Mouse (Mus musculus): ENCODE data around the gene Magi1. TPM values are rescaled to one million over a fixed set of nuclear protein-coding genes. Genes with fewer than 3 reads are reported as not detected.

Magi1 gene
- polyA plus RNA-seq, 1 experiment: 3.4 TPM

DNA sequence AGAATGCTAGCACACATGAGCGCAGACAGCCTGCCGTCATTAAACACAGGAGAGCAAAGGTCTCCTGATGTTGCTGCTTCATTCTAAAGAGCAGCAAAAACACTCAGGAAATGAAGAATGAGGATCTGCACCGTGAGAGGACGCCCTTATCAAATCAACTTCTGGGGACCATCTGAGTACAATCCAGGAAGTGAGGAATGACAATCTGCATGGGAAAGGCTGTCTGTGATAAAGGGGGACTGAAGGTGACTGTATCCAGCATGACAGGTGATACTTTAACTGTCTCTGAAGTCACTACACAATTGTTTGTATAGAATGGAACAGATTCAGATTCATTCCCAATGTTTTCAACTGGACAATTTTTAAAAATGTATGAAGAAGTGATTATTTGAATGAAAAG lies 456.8 kb downstream of the Magi1 start:
- H3K4me3 ChIP-seq: no peak overlapping the region
- TF ChIP-seq SRF (IDR thresholded peaks at IDR 0.05; ENCODE audit: control insufficient read depth, insufficient read length, low read depth): no peak
- TF ChIP-seq POLR2A (IDR thresholded peaks at IDR 0.05; ENCODE audit: insufficient read length, low read depth): no peak
- no peak for TF ChIP-seq E2F4 (IDR thresholded peaks at IDR 0.05; ENCODE audit: insufficient read depth)
- no peak for TF ChIP-seq CEBPB (IDR thresholded peaks at IDR 0.05; ENCODE audit: insufficient read depth, poor library complexity, severe bottlenecking)
- no peak for TF ChIP-seq POLR2AphosphoS2 (IDR thresholded peaks at IDR 0.05; ENCODE audit: insufficient read length, low read depth)
- TF ChIP-seq TCF3 (IDR thresholded peaks at IDR 0.05; ENCODE audit: insufficient read length, low read depth): no peak
- no peak for TF ChIP-seq REST (IDR thresholded peaks at IDR 0.05; ENCODE audit: insufficient read depth, insufficient read length)
- no peak for TF ChIP-seq USF1 (IDR thresholded peaks at IDR 0.05; ENCODE audit: low read depth)
- no peak for TF ChIP-seq TCF12 (IDR thresholded peaks at IDR 0.05; ENCODE audit: insufficient read depth, poor library complexity, severe bottlenecking)
- TF ChIP-seq MYOG (IDR thresholded peaks at IDR 0.05; ENCODE audit: control insufficient read depth in 1 of 3, insufficient read depth in 1 of 3, insufficient read length in 2 of 3, low read depth in 2 of 3): no peak
- no peak for TF ChIP-seq MYOD1 (IDR thresholded peaks at IDR 0.05; ENCODE audit: control insufficient read depth in 1 of 3, insufficient read length in 2 of 3, low read depth in 2 of 3)
- no peak for TF ChIP-seq MAX (IDR thresholded peaks at IDR 0.05; ENCODE audit: low read depth)
- H3K4me2 ChIP-seq (ENCODE audit: low read depth): no peak overlapping the region
- H3K27me3 ChIP-seq (ENCODE audit: control insufficient read depth, insufficient read depth, insufficient read length): no peaks in the 10 kb centered on the region
- H3K36me3 ChIP-seq (ENCODE audit: control insufficient read depth, insufficient read depth): no peaks in the 10 kb centered on the region
- H3K79me2 ChIP-seq (ENCODE audit: control insufficient read depth, insufficient read depth): no peaks in the 10 kb centered on the region
- H3ac ChIP-seq (ENCODE audit: control insufficient read depth, insufficient read length): no peak overlapping the region

DNA sequence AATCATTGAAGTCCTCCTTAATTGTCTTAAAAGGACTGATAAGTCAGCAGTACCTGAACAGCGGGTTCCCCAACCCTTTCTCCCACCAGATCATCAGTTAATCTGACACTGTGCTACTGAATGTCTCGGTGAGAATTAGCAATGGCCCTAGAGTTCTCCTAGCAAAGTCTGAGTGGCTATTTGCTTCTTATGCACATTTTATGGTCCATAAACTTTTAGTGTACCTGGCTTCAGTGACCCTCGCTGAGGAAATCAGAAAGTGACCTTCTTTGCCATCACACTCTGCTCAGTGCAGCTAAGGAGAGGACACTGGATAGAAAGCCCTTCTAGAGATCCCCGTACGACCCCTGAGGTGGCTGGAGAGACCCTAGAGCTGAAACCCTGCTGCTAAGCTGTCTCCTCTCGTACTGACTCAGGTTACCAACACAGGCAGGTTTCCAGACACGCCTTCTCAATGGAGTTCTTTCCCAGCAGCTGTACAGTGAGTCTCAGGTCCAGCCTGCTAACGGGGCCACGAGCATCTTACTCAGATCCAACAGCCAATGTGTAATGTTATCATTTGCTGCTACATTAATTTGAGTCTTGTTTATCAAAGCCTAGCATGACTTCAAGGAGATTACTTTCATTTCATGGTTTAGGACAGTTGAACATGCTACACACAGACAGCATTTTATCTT lies 461.4 kb downstream of the Magi1 start:
- no peak overlapping the region for H3K4me2 ChIP-seq (ENCODE audit: low read depth)
- no peak overlapping the region for H3K4me3 ChIP-seq
- no peaks in the 10 kb centered on the region for H3K27me3 ChIP-seq (ENCODE audit: control insufficient read depth, insufficient read depth, insufficient read length)
- H3ac ChIP-seq (ENCODE audit: control insufficient read depth, insufficient read length): no peak overlapping the region
- no peaks in the 10 kb centered on the region for H3K79me2 ChIP-seq (ENCODE audit: control insufficient read depth, insufficient read depth)
- H3K36me3 ChIP-seq (ENCODE audit: control insufficient read depth, insufficient read depth): no peaks in the 10 kb centered on the region
- TF ChIP-seq REST (IDR thresholded peaks at IDR 0.05; ENCODE audit: insufficient read depth, insufficient read length) (no peak), CEBPB (IDR thresholded peaks at IDR 0.05; ENCODE audit: insufficient read depth, poor library complexity, severe bottlenecking) (no peak), POLR2AphosphoS2 (IDR thresholded peaks at IDR 0.05; ENCODE audit: insufficient read length, low read depth) (no peak), TCF3 (IDR thresholded peaks at IDR 0.05; ENCODE audit: insufficient read length, low read depth) (no peak), MYOG (IDR thresholded peaks at IDR 0.05; ENCODE audit: control insufficient read depth in 1 of 3, insufficient read depth in 1 of 3, insufficient read length in 2 of 3, low read depth in 2 of 3) (no peak), MYOD1 (IDR thresholded peaks at IDR 0.05; ENCODE audit: control insufficient read depth in 1 of 3, insufficient read length in 2 of 3, low read depth in 2 of 3) (no peak), E2F4 (IDR thresholded peaks at IDR 0.05; ENCODE audit: insufficient read depth) (no peak)

GRCm38 (mm10) chr6:93821512-93821911 lies 462.2 kb downstream of the Magi1 start:
- Histone ChIP-seq H3K79me2 (ENCODE audit: control insufficient read depth, insufficient read depth) (no peaks in the 10 kb centered on the region), H3K4me3 (no peak overlapping the region), H3ac (ENCODE audit: control insufficient read depth, insufficient read length) (no peak overlapping the region), H3K27me3 (ENCODE audit: control insufficient read depth, insufficient read depth, insufficient read length) (no peaks in the 10 kb centered on the region), H3K4me2 (ENCODE audit: low read depth) (no peak overlapping the region), H3K36me3 (ENCODE audit: control insufficient read depth, insufficient read depth) (no peaks in the 10 kb centered on the region)
- no peak for TF ChIP-seq E2F4 (IDR thresholded peaks at IDR 0.05; ENCODE audit: insufficient read depth)
- no peak for TF ChIP-seq TCF12 (IDR thresholded peaks at IDR 0.05; ENCODE audit: insufficient read depth, poor library complexity, severe bottlenecking)
- no peak for TF ChIP-seq TCF3 (IDR thresholded peaks at IDR 0.05; ENCODE audit: insufficient read length, low read depth)
- TF ChIP-seq POLR2AphosphoS2 (IDR thresholded peaks at IDR 0.05; ENCODE audit: insufficient read length, low read depth): no peak
- no peak for TF ChIP-seq MYOD1 (IDR thresholded peaks at IDR 0.05; ENCODE audit: control insufficient read depth in 1 of 3, insufficient read length in 2 of 3, low read depth in 2 of 3)
- no peak for TF ChIP-seq CEBPB (IDR thresholded peaks at IDR 0.05; ENCODE audit: insufficient read depth, poor library complexity, severe bottlenecking)

GRCm38 (mm10) chr6:93819888-93820287 lies 463.8 kb downstream of the Magi1 start:
- Histone ChIP-seq H3ac (ENCODE audit: control insufficient read depth, insufficient read length) (no peak overlapping the region), H3K36me3 (ENCODE audit: control insufficient read depth, insufficient read depth) (no peaks in the 10 kb centered on the region), H3K79me2 (ENCODE audit: control insufficient read depth, insufficient read depth) (no peaks in the 10 kb centered on the region), H3K4me3 (no peak overlapping the region), H3K27me3 (ENCODE audit: control insufficient read depth, insufficient read depth, insufficient read length) (no peaks in the 10 kb centered on the region), H3K4me2 (ENCODE audit: low read depth) (no peak overlapping the region)
- TF ChIP-seq SRF (IDR thresholded peaks at IDR 0.05; ENCODE audit: control insufficient read depth, insufficient read length, low read depth): no peak
- TF ChIP-seq TCF12 (IDR thresholded peaks at IDR 0.05; ENCODE audit: insufficient read depth, poor library complexity, severe bottlenecking): no peak
- TF ChIP-seq POLR2AphosphoS2 (IDR thresholded peaks at IDR 0.05; ENCODE audit: insufficient read length, low read depth): no peak
- no peak for TF ChIP-seq TCF3 (IDR thresholded peaks at IDR 0.05; ENCODE audit: insufficient read length, low read depth)
- no peak for TF ChIP-seq E2F4 (IDR thresholded peaks at IDR 0.05; ENCODE audit: insufficient read depth)
- TF ChIP-seq USF1 (IDR thresholded peaks at IDR 0.05; ENCODE audit: low read depth): no peak
- TF ChIP-seq CEBPB (IDR thresholded peaks at IDR 0.05; ENCODE audit: insufficient read depth, poor library complexity, severe bottlenecking): no peak
- TF ChIP-seq MYOD1 (IDR thresholded peaks at IDR 0.05; ENCODE audit: control insufficient read depth in 1 of 3, insufficient read length in 2 of 3, low read depth in 2 of 3): no peak
- TF ChIP-seq MAX (IDR thresholded peaks at IDR 0.05; ENCODE audit: low read depth): no peak

GRCm38 (mm10) chr6:93819282-93819681 lies 464.4 kb downstream of the Magi1 start:
- H3K4me2 ChIP-seq (ENCODE audit: low read depth): no peak overlapping the region
- no peaks in the 10 kb centered on the region for H3K79me2 ChIP-seq (ENCODE audit: control insufficient read depth, insufficient read depth)
- H3K36me3 ChIP-seq (ENCODE audit: control insufficient read depth, insufficient read depth): no peaks in the 10 kb centered on the region
- TF ChIP-seq TCF12 (IDR thresholded peaks at IDR 0.05; ENCODE audit: insufficient read depth, poor library complexity, severe bottlenecking) (no peak), MYOG (IDR thresholded peaks at IDR 0.05; ENCODE audit: control insufficient read depth in 1 of 3, insufficient read depth in 1 of 3, insufficient read length in 2 of 3, low read depth in 2 of 3) (no peak), REST (IDR thresholded peaks at IDR 0.05; ENCODE audit: insufficient read depth, insufficient read length) (no peak), MAX (IDR thresholded peaks at IDR 0.05; ENCODE audit: low read depth) (no peak)
- H3ac ChIP-seq (ENCODE audit: control insufficient read depth, insufficient read length): no peak overlapping the region
- no peak overlapping the region for H3K4me3 ChIP-seq
- H3K27me3 ChIP-seq (ENCODE audit: control insufficient read depth, insufficient read depth, insufficient read length): no peaks in the 10 kb centered on the region

Data from myocyte (in vitro differentiated cells).